Mouse (Mus musculus): Measurements from ENCODE around the gene Faap24.

Faap24 gene

DNA sequence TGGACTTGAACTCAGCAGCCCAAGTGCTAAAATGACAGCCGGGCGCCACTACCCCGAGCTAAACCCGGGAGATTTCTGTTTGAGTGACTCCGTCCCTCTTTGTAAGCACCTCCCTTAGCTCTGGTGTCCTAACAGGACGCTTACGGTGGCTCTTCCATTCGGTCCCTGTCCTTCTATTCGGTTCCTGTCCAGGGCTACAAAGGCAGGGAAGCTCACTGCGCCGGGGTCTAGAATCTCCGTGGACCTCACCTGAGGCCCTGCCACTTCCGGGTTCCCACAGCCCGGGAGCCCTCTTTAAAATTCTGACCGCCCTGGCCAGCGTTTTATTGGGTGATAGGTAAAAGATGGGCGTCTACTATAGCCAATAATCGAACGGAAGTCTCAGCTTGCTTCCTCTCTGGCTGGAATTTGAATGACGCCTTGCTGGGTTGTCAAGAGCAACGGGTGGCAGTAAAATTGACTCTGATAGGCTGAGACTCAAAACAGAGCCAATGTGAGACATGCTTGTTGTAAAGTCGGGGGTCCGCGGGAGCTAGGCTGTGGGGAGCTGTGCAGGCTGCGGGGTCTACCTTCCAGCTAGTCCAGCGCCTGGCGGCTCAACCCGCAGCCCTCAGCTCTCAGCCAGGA lies at the start of gene Faap24, which contains the start of gene Cep89:
Faap24 (minus strand) TSS at position 295 of the 627 bp plus-strand sequence.
Cep89 (plus strand) TSS at position 494 of the 627 bp plus-strand sequence.
- DNase-seq (ENCODE audit: low spot score in 2 of 2) = peak; percentile 91 to 93

DNA sequence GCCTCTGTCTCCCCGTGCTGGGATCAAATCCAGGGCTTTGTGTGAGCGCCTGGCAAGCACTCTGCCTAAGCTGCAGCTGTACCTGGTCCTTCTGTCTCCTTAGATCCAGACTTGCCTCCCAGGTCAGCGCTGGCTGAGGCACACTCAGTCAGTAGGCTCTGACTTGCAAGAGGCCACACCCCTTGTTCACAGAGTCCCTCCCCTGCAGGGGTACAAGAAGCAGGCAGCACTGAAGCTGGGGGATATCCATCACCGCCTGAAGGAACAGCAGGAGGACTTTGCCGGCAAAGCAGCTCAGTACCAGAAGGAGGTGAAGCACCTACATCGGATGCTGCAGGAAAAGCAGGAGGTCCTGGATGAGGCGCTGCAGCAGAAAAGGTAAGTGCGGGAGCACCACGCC lies 38.6 kb upstream of the Faap24 start:
- no peak for DNase-seq (ENCODE audit: low spot score in 2 of 2)

DNA sequence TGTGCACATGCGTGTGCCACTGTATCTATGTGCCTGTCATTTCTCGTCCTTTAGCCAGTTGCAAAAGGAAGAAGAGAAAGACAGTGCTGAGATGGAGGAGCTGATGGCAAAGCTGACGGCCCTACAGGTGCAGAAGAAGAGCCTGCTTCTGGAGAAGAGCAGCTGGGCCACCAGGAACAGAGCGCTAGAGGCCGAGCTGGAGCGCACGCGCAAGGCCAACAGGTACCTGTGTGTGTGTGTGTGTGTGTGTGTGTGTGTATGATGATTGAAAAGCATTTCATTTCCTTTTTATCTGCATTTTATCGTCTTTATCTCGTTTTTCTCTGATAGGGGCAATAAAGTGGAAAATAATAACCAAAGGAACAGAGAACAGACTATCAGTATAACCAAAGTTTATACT lies 31.5 kb upstream of the Faap24 start:
- DNase-seq (ENCODE audit: low spot score in 2 of 2) = no peak

DNA sequence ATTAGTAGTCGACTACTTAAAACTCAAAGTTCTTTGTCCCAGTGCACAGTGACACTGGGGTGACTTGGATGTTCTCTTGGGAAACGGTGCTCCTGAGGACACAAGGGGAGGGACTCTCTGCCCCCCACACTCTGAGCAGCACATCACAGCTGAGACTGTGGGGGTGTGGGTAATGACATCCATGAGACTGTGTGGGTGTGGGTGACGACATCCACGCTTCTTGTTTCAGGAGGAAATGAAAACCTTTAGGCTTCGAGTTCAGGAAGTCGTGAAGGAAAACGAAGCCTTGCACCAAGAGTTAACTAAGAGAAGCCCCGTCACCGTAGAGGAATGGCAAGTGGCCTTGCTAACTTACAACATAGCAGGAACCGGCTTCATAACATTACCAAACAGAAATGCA lies 26.4 kb upstream of the Faap24 start:
- no peak for DNase-seq (ENCODE audit: low spot score in 2 of 2)

DNA sequence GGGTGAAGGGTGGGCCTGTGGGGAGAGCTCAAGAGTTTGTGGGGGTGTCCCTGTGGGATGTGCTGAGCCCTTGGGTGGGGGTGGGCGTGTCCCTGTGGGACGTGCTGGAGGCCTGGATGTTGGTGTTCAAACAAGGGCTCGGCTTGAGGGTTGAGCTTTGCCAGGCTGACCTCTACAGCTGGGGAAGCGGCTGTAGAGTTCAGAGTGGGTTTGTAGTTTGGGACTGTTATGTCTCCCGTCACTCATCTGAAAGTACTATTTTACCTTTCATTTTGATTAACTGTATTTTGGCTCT lies 20.0 kb upstream of the Faap24 start:
- no peak for DNase-seq (ENCODE audit: low spot score in 2 of 2)

DNA sequence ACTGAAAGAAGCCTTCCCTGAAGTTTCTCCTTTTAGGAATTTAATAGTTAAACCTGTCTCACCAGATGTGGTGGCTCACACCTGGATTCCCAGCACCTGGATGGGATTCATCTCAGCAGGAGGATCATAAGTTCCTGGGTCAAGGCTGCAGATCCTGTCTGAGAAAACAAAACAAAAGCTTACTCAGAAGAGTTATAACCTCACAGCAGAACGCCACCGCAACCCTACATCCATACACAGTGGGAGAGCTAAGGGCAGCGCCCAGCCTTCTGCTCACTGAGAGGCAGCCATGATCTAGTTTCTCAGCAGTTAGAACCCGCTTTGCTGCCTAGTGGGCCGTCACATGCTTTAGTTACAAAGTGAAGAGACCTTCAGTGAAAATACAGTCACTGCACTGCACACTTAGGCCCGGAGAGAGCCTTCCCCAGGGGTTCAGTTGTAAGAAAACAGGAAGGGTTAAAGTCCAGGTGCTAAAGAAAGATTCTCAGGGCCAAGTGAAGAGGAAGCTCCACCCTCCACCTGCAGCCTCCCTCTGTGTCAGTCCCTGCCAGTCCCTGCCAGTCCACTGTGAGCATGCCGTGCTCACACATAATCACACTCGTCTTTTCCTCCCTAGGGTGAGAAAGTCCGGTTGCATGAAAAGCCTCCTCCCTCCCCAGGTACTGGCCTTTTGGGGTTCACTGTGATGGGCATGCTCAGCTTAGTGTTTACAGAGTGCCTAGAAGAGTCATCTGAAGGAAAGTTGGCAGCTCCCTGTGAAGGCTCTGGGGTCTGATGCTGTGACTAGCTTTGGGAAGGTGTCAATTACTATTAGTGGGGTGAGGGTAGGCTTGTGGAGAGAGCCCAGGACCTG lies 19.4 kb upstream of the Faap24 start:
- peak in 1 of 2 experiments; percentile 17 for DNase-seq (ENCODE audit: low spot score in 2 of 2)

DNA sequence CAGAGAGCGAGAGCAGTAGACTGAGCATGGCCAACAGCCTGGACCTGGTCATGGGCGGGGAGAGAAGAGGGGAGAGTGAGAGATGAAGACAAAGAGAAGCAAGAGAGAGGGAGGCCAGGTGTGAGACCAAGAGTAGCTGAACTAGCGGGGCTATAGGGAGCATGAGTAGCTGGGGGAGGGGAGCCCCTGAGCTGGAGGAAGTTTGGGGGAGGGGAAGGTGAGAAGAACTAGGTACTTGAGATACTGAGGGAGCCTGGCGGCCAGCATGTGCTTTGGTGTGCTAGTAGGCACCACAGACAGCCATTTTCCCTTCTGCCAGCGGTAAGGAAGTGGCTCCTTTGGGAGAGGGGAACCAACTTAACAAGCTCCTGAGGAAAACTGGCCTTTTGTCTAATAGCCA lies 18.6 kb upstream of the Faap24 start:
- peak; percentile 71 to 80 for DNase-seq (ENCODE audit: low spot score in 2 of 2)

DNA sequence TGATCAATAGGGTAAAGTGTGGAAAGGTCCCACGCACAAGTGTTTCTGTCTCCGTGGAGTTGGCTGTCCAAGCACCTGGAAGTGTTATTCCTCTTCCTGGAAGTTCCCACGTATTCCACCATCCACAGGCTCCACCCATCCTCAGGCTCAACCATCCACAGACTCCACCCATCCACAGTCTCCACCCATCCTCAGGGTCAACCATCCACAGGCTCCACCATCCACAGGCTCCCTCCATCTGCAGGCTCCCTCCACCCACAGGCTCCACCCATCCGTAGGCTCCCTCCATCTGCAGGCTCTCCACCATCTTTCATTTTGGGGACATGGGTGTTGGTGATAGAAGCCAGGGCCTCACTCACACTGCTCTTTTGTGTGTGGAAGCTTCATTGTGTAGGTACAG lies 4.5 kb upstream of the Faap24 start:
- no peak for DNase-seq (ENCODE audit: low spot score in 2 of 2)

DNA sequence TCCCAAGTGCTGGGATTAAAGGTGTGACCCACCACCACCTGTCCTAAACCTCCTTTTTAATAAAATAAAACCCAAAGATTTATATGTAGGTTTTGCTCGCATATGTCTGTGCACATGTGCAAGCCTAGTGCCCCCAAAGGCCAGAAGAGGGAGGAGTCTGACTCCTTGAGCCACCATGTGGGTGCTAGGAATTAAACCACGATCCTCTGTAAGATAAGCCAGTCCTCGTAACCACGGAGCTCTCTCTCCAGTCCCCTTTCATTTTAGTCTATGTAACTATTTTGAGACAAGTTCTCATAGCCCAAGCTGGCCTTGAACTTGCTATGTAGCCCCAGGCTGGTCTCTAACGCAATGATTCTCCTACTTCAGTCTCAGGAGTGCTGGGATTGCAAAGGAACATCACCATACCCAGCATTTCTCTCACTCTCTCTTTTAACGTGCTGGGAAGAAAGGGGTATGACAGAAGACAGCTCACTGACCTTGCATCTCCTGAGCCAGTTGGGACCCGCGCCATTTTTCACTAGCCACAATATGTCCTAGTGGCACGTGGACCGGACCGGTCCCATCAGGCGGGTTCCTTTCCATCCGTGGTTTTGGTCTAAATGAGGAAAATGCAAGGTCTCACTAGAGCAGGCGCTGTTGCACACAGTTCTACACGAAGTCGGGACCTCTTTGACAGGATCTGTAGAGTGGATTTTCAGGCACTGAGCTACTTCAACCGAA lies 741 bp downstream of the Faap24 start:
- peak in 1 of 2 experiments; percentile 28 for DNase-seq (ENCODE audit: low spot score in 2 of 2)

DNA sequence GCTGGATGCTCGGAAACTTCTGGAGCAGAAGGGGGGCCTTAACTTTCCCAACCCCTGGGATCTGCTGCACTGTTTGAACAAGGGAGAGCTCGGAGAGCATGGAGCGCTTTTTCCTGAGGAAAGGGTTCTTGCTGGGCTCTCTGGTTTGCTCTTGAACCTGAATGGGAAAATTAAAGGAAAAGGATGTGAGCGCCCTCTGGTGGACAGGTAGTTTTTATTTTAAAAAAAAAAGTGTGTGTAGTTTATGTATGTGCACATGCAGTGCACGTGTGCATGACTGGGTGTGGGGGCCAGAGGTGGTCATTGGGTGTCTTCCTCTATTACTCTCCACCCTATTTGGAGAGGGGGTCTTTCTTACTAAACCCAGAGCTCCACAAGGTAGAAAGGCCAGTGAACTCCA lies 3.7 kb downstream of the Faap24 start:
- DNase-seq (ENCODE audit: low spot score in 2 of 2) = peak in 1 of 2 experiments; percentile 21

DNA sequence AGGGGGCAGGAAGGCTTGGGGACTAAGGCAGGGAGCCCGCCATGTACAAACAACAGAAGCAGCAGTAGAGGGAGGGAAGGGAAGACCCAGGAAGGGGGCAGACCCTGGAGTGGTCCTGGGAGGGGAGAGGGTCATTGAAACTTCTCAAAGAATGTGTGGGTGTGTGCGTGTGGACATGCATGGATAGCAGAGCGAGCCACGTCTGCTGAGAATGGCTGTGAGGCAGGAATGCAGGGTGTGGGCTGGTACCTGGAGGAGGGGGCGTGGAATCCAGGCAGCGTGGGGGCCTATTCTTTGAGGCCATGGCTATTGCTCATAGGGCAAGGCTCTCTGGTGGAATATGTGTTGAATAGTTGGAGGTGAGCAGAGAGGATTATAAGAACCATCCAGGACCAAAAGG lies 7.9 kb downstream of the Faap24 start:
- DNase-seq (ENCODE audit: low spot score in 2 of 2) = no peak

DNA sequence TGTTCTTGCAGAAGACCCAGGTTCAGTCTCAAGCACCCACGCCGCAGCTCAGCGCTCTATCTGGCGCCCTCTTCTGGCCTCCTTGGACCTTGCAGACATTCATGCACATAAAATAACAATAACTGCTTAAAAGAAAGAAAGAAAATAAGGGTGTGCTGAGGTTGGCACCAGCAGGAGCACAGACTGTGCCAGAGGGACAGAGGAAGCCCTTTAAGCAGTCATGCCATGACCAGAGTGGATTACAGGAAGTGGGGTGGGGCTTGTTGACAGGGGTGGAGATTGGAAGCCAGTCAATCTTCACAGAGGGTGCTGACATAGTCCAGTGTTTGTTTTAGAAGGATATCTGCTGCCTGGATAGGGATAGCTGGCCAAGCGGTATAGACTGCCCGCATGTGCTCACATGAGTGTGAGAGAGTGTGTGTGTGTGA lies 10.1 kb downstream of the Faap24 start:
- peak in 1 of 2 experiments; percentile 19 for DNase-seq (ENCODE audit: low spot score in 2 of 2)

DNA sequence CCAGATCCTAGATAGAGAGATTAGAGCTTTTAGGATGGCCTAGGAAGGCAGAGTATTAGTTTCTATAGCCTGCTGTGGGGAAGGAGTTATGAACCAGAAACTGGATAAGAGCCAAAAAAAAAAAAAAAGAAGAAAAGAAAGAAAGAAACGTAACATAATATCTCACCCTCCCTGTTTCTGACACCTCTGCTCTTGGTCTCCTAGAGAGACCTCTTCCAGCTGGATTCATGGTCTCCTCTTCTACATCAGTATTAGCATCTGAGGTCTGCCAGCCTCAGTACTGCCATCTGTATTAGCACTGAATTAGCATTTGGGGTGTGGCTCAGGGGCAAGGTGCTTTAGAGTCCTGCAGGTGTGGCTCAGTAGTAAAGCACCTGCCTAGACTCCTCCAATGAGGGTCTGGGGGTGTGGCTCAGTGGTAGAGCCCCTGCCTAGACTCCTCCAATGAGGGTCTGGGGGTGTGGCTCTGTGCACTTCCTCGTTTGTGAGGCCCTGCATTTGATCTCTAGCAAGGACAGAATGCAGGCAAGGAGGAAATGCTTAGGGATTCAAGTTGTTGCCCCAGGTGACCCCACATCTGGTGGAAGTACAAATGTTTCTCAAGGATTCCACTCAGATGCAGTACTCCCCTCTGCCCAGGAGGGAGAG lies 13.8 kb downstream of the Faap24 start:
- no peak for DNase-seq (ENCODE audit: low spot score in 2 of 2)

DNA sequence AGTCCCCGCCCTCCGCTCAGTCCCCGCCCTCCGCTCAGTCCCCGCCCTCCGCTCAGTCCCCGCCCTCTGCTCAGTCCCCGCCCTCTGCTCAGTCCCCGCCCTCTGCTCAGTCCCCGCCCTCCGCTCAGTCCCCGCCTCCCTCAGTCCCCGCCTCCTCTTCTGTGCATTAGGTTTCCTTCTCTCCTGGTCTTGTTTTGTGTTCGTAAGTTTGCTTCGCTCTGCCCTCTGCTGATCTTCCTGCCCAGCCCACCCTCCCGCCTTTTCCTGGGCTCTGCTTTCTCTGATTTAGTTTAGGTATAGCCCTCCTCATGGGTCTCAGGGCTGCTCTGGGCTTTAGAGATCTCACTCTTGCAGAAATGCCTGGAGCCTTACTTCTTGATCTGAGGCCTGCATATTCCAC lies 14.8 kb downstream of the Faap24 start:
- DNase-seq (ENCODE audit: low spot score in 2 of 2) = no peak

DNA sequence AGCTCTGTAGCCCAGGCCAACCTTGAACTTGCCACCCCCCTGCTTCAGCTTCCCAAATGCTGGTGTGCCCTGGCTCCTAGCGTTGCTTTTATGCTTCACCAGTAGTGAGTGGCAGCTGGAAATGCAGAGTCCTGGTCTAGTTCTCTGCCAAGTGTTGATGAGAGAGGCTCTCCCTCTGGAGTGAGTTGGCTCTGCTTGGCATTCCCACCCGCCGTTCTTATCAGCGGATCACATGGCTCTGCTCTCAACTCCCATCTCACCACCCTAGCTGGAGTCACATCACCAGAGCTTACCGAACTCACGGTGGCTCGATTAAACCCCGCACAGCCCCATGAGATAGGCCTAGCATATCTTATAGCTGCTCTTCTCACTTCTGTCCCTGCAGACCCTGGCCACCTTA lies 16.3 kb downstream of the Faap24 start:
- no peak for DNase-seq (ENCODE audit: low spot score in 2 of 2)

DNA sequence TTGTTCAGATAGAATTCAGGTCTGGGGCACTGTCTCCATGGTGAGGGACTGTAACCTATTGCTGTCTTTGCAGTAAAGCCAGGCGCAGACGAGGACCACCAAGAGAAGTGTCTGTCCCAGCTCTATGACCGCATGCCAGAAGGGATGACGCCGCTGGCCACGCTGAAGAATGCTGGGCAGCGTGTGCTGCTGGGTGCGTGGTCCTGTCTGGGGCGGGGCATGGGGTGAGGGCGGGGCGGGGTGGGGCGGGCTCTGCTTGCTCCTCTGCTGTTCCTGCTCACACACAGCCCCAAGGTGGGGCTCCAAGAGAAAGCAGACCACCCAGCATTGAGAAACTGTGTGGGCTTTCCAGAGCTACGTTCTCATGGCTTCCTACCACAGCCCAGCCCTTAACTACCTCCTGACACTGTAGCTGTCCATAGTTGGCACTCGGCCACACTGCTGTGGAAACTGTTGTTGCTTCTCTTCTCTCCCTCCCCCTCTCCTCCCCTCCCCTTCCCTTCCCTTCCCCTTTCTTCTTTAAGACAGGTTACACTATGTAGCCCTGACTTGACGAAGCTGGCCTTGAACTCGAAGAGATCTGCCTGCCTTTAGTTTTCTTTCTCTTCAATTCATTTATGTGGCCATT lies 17.0 kb downstream of the Faap24 start:
- no peak for DNase-seq (ENCODE audit: low spot score in 2 of 2)

DNA sequence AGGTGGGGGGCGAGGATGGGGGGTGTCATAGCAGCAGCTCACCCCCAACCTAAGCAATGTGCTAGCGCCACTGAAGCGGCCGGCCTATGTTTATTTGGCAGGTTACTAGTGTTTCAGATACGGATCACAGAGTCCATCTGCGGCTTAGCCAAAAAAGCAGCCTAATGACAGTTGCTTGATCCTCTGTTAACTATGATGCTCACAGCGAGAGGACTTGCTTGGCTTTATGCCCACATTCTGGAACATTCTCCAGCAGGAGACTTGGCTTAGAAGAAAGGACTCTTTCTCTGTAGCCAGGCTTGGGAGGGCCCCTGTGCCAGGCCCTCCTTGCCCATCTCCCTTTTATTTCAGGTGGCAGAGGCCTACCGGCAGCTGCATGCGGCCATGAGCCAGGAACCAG lies 20.0 kb downstream of the Faap24 start:
- no peak for DNase-seq (ENCODE audit: low spot score in 2 of 2)

DNA sequence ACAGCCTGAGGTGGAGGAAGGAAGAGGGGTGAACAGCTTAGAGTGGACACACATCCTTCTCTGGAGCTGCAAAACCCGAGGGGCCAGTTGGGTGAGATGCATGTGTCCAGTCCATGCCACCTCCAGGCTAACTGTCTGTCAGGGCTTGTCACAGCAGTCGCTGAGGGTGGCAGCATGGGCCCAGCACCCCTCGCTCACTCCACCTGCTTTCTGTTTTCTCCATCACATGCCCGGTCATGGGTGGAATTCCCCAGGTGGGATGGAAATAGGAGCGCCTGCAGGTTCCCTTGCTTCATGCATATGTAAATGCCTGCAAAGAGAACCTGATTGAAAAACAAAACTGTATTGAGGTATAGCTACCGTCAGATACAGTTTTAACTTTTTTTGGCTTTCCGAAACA lies 22.4 kb downstream of the Faap24 start:
- no peak for DNase-seq (ENCODE audit: low spot score in 2 of 2)

DNA sequence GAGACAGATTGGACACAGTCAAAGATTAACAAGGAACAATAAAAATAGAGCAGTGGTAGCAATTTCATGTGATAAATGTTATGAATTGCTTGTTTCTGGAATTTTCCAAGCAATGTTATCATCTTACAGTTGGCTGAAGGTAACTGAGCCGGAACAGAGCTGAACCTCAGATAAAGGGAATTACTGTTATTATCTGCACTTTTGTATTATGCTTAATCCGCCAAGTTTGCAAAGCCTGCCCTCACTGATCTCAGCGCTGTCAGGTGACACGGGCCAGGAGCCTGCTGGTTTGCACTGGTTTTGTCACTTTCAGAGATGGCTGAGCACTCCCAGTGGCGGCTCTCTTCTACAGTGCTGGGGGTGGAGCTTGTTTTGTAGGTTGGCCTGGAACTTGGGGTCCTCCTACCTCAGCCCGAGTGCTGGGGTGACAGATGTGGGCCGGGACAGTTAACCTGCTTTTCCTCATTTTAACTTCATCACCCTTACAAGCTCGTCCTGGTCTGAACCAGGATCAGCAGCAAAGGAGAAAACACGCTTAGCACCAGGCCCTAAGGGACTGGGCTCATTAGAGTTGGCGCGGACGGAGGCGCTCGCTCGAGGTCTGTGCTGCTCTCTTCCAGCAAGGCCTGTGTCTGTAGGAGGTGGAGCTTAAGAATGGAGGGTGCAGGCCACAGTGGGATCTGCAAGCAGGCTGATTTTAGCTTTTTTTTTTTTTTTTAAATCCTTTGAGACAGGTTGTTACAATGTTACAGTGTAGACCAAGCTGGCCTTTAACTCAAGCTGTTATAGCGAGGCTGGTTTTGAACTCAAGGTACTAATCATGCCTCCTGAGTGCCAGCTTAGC lies 23.3 kb downstream of the Faap24 start:
- no peak for DNase-seq (ENCODE audit: low spot score in 2 of 2)

DNA sequence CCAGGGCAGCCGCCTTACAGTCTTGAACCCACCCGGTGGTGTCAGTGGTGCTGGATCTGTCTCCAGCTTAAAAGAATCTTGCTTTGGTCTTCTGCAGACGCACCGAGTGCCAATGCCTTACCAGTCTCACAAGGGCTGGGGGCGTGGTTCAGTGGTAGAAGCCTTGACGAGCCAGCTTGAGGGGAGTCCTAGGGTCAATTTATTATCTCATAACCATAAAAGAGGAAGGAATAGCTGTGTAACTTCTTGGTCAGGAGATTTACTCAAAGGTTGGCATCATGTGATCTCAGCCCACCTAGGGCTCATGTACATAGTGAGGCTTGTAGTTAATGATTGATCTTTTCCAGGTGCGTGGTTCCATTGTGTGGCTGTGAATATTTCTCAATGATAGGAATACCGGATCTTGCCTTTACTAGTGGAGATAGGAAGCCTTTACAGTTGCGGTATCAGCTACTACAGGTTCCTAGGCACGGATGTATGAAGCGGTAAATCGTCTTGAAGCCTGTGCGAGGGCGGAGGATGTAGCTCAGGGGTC lies 24.1 kb downstream of the Faap24 start:
- no peak for DNase-seq (ENCODE audit: low spot score in 2 of 2)

DNA sequence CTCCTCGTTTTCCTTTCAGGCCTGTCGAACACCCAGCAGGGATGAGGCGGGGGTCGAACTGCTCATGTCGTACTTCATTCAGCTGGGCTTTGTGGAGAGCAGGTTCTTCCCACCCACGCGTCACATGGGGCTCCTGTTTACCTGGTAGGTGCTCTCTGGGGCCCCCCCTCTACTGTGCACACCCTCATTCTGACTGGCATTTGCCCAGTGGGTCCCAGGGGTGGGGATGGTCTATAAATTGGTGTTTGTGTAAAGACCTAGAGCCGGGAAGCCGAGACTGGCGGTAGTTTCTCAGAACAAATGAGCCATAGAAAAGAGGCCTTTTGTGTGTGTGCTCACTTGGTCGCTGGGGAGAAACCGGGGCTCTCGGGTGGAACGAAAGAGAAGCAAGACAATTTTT lies 25.5 kb downstream of the Faap24 start:
- DNase-seq (ENCODE audit: low spot score in 2 of 2) = no peak
